Mouse (Mus musculus): ENCODE results near the gene Phf10.

DNA sequence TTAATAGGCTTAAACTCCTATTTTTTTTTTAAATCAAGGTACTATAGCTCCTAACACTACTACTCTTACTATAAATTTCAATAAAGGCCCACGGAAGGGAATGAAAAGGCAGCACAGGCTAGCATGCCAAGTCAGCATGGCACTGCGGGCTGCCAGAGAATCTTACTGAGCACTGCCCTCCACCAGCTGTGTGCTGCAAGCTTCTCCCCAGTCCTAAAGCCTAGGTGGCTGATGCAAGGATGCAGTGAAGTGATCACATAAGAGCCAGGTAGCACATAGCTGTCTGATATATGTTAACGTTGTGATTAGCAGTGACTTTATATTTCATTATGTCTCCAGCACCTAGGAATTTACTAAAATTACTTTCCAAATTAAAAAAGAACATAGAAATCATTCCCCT is 1.1 kb downstream of the Phf10 start:
- no peak for TF ChIP-seq CTCF (IDR thresholded peaks at IDR 0.05; ENCODE audit: control insufficient read depth, insufficient read depth, low read length)
- no peak for TF ChIP-seq POLR2A (IDR thresholded peaks at IDR 0.05; ENCODE audit: borderline replicate concordance, control insufficient read depth, low read depth, low read length)
